Mouse (Mus musculus): ENCODE results near the gene Csde1.

DNA sequence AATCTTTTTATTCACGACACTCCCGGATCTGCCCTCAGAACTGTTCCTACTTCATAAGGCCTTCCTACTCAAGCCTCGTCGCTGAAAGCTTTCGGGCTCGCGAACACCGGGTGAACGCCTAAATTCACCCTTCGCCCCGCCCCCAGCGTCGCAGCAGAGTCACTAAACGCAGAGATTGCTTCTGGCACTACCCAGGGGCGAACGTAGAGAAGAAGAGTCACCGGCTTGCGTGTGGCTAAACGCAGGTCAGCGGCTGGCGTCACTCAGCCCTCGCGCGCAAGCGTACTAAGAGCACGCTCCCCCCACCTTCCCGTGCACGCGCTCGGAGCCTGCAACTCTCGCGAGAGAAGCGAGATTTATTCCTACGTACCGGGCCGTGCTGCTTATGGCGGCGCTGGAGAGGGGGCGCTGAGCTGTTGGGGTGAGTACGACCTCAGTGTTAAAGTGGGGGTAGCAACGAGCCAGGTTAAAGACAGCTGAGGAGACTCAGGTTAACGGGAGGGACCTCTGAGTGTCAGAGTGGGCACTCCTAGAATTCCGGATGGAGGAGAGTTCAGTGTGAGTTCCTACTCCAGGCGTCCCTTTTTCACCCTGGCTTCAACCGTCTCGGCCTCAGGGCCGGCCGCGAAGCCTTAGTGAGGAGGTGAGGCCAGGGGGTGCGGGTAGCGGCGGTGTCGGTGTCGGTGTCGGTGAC, at the start of gene Csde1:
- TF ChIP-seq MAFK (IDR thresholded peaks at IDR 0.05; ENCODE audit: insufficient read depth, low read depth, low read length) (no peak), CHD2 (IDR thresholded peaks at IDR 0.05; ENCODE audit: low read depth, low read length) (peak; percentile 96), ZNF384 (IDR thresholded peaks at IDR 0.05; ENCODE audit: low read depth, low read length) (no peak), ZC3H11A (IDR thresholded peaks at IDR 0.05; ENCODE audit: borderline replicate concordance, low read depth, low read length) (no peak), HCFC1 (IDR thresholded peaks at IDR 0.05; ENCODE audit: borderline replicate concordance, insufficient read depth, low read length) (no peak; the same call in 1 of the 2 replicates)

Data from ES-E14 (cell line).